Mouse (Mus musculus) liver, embryonic 11.5 days (tissue): ENCODE measurements at regions not wholly inside any gene's neighbourhood (a gene's known extent, or its start where the extent isn't known, plus 50 kb on each side); places are given as distances from the start of the nearest gene placed in this dataset.

Experiments used
- ATAC-seq: fragments of 200-750 bp; cut with Nextera tagmentation; replicated peaks from 2 replicates; pipeline ENCODE4 v1.8.0; 2017; ENCODE audit warnings: moderate number of reproducible peaks, mild to moderate bottlenecking, moderate TSS enrichment, moderate library complexity; ENCODE audit not compliant: low FRiP score
- DNase-seq: peaks from one replicate; pipeline ENCODE4 v3.0.0-alpha.2; 2017; ENCODE audit warnings: low spot score
- H3K27ac ChIP-seq: fragments of 300-500 bp; sonication (generic); 2 replicates; pipeline ENCODE4 v1.5.1; 2014; ENCODE audit warnings: mild to moderate bottlenecking, low read depth, low read length, control low read depth
- H3K27me3 ChIP-seq: fragments of 300-500 bp; sonication (generic); replicated peaks from 2 replicates; pipeline ENCODE4 v1.6.1; 2014; ENCODE audit warnings: low read length, mixed read lengths; ENCODE audit not compliant: control insufficient read depth, insufficient read depth
- H3K36me3 ChIP-seq: fragments of 300-500 bp; sonication (generic); 2 replicates; pipeline ENCODE4 v1.6.1; 2014; ENCODE audit warnings: mild to moderate bottlenecking, low read length, moderate library complexity, mixed read lengths; ENCODE audit not compliant: control insufficient read depth, insufficient read depth
- H3K4me1 ChIP-seq: fragments of 300-500 bp; sonication (generic); replicated peaks from 2 replicates; pipeline ENCODE4 v1.6.1; 2014; ENCODE audit warnings: low read length, mixed read lengths; ENCODE audit not compliant: control insufficient read depth, insufficient read depth
- H3K4me2 ChIP-seq: fragments of 300-500 bp; sonication (generic); 2 replicates; pipeline ENCODE4 v1.6.1; 2014; ENCODE audit warnings: mild to moderate bottlenecking, control low read depth, moderate library complexity
- H3K4me3 ChIP-seq: fragments of 300-500 bp; sonication (generic); 2 replicates; pipeline ENCODE4 v1.5.1; 2014; ENCODE audit warnings: low read depth, low read length, control low read depth
- H3K9ac ChIP-seq: fragments of 300-500 bp; sonication (generic); 2 replicates; pipeline ENCODE4 v1.6.1; 2014; ENCODE audit warnings: low read depth, low read length, control low read depth
- H3K9me3 ChIP-seq: fragments of 300-500 bp; sonication (generic); 2 replicates; pipeline ENCODE4 v1.6.1; 2016; ENCODE audit warnings: low read length, inconsistent platforms, mixed read lengths; ENCODE audit not compliant: control insufficient read depth
- WGBS: fragments of 180-500 bp; shearing (Covaris S2); extraction: QIAGEN DNeasy Blood & Tissue Kit; methylation state at CpG from one replicate; pipeline ENCODE4 v1.1.7; 2014; 5-methylcytosine and 5-hydroxymethylcytosine counted together

DNA sequence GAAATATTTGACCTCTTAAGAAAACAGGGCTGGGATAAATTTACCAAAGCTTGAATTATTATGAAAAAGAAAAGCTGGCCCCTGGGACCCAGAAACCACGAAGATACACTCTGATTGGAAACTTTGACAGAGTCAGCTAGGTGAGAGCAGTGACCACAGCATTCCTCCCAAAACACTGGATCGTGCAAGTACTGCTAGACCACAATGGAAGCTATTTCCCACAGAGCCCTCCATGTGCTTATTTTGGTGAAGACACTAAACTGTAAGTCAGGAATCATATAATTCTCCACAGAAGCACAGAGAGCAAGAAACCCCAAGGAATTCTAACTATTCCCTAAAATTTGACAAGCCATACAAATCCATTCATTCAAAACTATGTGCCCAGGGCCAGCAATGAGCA is 243.6 kb upstream of the Mad2l1 start:
- 74% methylated on average over 2 of the region's 2 CpGs for WGBS
- no peak for DNase-seq
- H3K9me3 ChIP-seq: no peaks in the 10 kb centered on the region

DNA sequence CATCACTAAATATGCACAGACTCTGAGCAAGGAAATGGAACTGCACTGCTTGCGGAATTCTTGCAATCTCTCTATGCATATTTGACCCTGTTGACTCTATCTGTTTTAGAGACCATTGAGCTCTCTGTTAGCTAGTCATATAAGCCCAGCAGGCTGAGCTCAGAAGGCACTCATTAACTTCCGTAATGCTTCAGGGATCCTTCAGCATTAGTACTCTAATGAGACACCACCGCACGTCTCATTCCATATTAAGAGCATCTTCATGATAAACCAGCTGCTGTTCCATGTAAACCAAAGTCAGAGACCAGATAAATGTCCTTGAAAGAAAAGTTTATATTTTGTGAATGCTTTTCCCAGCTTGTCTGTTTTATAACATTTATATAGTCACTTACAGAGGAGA is 237.1 kb upstream of the Mad2l1 start:
- no peaks in the 10 kb centered on the region for H3K36me3 ChIP-seq
- WGBS: 76% methylated on average over 4 of the region's 4 CpGs
- no peaks in the 10 kb centered on the region for H3K4me1 ChIP-seq
- DNase-seq: no peak
- no peak overlapping the region for H3K27ac ChIP-seq
- H3K4me2 ChIP-seq: no peak overlapping the region
- H3K9ac ChIP-seq: no peak overlapping the region
- no peak for ATAC-seq
- H3K4me3 ChIP-seq: no peak overlapping the region
- H3K9me3 ChIP-seq: no peaks in the 10 kb centered on the region
- H3K27me3 ChIP-seq: no peaks in the 10 kb centered on the region

More for the DNA sequence above, 243.6 kb upstream of the Mad2l1 start:
- no peak for ATAC-seq
- Histone ChIP-seq H3K27ac (no peak overlapping the region), H3K36me3 (no peaks in the 10 kb centered on the region), H3K27me3 (no peaks in the 10 kb centered on the region), H3K4me1 (no peaks in the 10 kb centered on the region), H3K4me3 (no peak overlapping the region), H3K4me2 (no peak overlapping the region), H3K9ac (no peak overlapping the region)

DNA sequence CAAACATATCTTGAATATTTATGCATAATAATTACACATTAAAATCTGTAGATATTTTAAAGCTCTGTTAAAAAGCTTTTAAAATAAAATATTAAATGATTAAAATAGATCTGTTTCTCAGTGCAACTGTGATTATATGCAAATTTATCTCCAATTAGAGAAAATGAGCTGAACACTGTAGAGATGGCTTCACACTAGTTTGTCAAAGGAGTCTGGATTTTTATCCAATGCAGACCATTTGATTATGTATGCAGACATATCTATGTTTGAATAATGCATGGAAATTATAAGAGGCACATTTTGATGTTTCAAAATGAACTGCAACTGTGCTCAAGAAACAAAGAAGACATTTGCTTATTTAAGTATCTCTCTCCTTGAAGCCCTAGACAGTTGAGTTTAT is 235.0 kb upstream of the Mad2l1 start:
- Histone ChIP-seq H3K9me3 (no peaks in the 10 kb centered on the region), H3K36me3 (no peaks in the 10 kb centered on the region), H3K27ac (no peak overlapping the region), H3K4me3 (no peak overlapping the region), H3K27me3 (no peaks in the 10 kb centered on the region), H3K9ac (no peak overlapping the region), H3K4me2 (no peak overlapping the region), H3K4me1 (no peaks in the 10 kb centered on the region)
- DNase-seq (no peak), ATAC-seq (no peak)

DNA sequence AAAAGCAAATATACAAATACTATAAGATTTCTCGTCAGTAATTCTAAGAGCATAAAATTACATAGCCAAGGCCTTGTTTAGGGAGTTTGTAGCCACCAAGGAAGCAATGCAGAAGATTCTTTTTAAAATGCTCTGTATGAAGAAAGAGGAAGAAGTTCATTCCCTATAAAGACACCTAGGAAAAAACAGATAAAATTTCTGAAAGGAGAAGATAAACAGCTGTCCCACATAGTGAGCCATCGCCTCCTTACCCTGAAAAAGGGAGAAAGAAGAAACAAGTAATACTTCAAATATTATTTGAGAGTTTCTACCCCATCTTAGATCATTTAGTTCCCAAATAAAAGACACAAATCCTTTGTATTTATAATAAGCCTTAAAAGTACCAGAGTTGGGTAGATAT is 190.3 kb upstream of the Mad2l1 start:
- no peak overlapping the region for H3K27ac ChIP-seq
- H3K9ac ChIP-seq: no peak overlapping the region

DNA sequence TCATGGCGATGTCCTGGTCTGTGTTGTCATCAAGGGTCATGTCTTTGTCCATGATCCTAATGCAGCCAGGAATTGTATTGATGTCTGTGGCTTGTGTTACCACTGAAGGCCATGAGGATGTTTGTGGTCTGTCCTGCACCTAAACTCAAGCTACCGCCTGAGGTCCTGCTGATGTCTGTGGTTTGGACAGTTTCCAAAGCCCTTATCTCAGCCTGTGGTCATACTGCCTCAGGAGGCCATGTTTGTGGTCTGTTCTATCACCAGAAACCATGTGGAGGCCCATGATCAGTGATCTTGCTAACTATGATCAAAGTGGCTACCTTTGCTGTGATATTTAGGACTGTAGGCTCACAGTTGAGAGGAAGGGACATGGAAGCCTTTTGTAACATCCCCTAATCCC is 187.8 kb upstream of the Mad2l1 start:
- H3K4me3 ChIP-seq: no peak overlapping the region
- no peaks in the 10 kb centered on the region for H3K36me3 ChIP-seq
- DNase-seq (no peak), ATAC-seq (peak; percentile 68)
- no peak overlapping the region for H3K27ac ChIP-seq
- H3K27me3 ChIP-seq: no peaks in the 10 kb centered on the region
- no peaks in the 10 kb centered on the region for H3K9me3 ChIP-seq
- WGBS: 57% methylated on average over 2 of the region's 2 CpGs
- no peak overlapping the region for H3K4me2 ChIP-seq
- H3K4me1 ChIP-seq: no peaks in the 10 kb centered on the region
- H3K9ac ChIP-seq: no peak overlapping the region

More for the DNA sequence above, 190.3 kb upstream of the Mad2l1 start:
- WGBS: 73% methylated on average over 2 of the region's 2 CpGs
- Histone ChIP-seq H3K36me3 (no peaks in the 10 kb centered on the region), H3K4me1 (no peaks in the 10 kb centered on the region), H3K4me3 (no peak overlapping the region), H3K27me3 (no peaks in the 10 kb centered on the region), H3K4me2 (no peak overlapping the region), H3K9me3 (no peaks in the 10 kb centered on the region)
- ATAC-seq (no peak), DNase-seq (no peak)

DNA sequence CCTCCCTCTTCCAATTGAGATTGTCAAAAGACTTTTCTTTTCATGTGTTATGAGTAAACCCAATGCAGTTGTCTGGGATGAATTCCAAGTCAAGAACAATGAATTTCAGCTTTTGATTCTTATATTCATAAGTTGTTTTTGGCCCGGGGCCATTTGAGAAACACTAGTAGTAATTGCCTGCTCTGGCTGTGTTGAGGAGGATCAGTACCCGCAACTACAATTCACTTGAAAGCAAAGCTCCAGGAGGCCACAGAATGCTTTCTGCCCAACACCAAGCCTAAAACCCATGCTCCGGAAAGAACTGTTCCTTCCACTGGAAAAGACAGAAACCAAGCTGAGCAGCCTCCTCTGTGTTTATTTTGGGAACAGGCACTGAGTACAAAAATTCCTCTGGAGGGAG is 174.1 kb upstream of the Mad2l1 start:
- WGBS: 84% methylated on average over 3 of the region's 3 CpGs
- Histone ChIP-seq H3K27ac (no peak overlapping the region), H3K9me3 (no peaks in the 10 kb centered on the region)

DNA sequence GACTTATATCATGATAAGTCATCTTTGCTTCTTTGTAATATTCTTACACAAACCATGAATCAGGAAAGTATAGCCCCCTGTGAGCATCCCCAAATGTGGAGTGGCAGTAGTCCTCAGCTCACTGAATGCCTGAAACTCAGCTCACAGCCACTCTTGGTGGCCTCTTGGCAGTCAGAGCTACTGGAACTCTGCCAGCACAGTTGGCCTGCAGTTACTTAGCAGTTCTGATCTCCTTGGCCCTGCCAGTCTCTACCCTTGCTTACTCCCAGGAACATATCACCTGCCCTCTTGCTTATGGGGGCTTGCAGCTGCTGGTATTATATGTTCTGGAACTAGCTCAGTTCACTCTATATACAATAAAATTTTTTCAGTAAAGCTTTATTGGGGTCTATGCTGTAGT is 167.9 kb upstream of the Mad2l1 start:
- no peak overlapping the region for H3K4me3 ChIP-seq
- no peak overlapping the region for H3K9ac ChIP-seq
- H3K4me1 ChIP-seq: no peaks in the 10 kb centered on the region
- no peak for ATAC-seq
- H3K27ac ChIP-seq: no peak overlapping the region
- H3K36me3 ChIP-seq: no peaks in the 10 kb centered on the region
- no peak overlapping the region for H3K4me2 ChIP-seq
- H3K9me3 ChIP-seq: no peaks in the 10 kb centered on the region
- DNase-seq: no peak
- H3K27me3 ChIP-seq: no peaks in the 10 kb centered on the region

More for the DNA sequence above, 174.1 kb upstream of the Mad2l1 start:
- Histone ChIP-seq H3K9ac (no peak overlapping the region), H3K27me3 (no peaks in the 10 kb centered on the region), H3K4me2 (no peak overlapping the region), H3K4me1 (no peaks in the 10 kb centered on the region), H3K4me3 (no peak overlapping the region), H3K36me3 (no peaks in the 10 kb centered on the region)
- no peak for DNase-seq
- ATAC-seq: no peak

DNA sequence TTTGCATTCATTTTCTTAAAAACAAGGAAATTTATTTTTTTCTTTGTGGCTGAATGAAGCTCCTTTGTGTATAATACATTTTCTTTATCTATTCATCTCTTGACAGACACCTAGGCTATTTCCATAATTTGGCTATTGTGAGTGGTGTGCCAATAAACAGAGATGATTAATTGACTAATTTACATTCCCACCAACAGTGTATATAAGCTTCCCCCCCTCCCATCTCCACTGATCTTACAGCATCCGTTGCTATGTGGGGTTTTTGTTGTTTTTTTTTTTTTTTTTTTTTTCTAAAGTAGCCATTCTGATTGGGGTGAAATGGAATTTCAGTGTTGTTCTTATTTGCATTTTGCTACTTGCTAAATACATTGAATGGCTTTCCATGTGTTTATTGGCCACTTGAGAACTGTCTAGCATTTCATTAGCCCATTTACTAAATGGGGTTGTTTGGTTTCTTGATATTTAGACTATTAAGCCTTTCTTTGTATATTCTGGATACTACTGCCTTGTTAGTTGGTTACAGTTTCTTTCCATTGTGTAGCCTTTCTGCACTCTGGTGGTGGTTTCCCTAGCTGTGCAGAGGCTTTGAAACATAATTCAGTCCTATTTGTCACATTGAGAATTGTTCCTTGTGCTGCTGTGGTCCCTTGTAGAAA is 153.8 kb upstream of the Mad2l1 start:
- H3K36me3 ChIP-seq: no peaks in the 10 kb centered on the region
- H3K9ac ChIP-seq: no peak overlapping the region
- DNase-seq: no peak
- H3K4me3 ChIP-seq: no peak overlapping the region
- no peaks in the 10 kb centered on the region for H3K9me3 ChIP-seq
- no peaks in the 10 kb centered on the region for H3K4me1 ChIP-seq
- no peak overlapping the region for H3K27ac ChIP-seq
- no peaks in the 10 kb centered on the region for H3K27me3 ChIP-seq
- H3K4me2 ChIP-seq: no peak overlapping the region
- 48% methylated on average over 1 of the region's 1 CpGs for WGBS
- ATAC-seq: no peak

DNA sequence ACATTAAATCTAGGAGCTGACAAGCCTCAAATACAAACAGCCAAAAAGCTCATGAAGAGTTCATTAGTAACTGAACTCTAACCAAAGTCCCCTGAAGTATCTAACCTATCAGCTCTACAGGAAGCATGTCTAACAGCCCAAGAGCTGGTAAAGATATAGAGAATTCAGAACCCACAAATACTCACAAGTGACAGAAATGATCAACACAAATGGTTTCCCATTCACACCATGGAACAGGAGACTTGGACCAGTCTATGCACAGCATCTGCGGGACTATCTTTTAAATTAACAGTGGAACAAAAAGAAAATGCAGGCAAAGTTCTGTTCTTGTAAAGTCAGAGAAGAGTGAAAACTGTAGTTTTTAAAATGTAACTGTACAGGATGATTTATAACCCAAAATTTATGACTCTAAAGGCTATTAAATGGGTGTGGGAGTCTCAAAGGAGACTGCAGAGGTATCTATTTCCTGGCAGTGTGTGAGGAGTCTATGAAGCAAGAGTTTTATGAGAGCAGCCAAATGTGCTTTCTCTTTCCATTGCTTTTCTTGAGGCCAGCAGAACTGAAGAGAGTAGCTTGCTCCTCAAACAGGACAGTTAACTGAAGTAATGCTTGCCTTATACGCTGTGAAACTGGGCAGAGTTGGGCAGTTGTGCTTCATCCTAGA is 152.7 kb upstream of the Mad2l1 start:
- Histone ChIP-seq H3K36me3 (no peaks in the 10 kb centered on the region), H3K4me2 (no peak overlapping the region), H3K4me3 (no peak overlapping the region), H3K9ac (no peak overlapping the region), H3K27ac (no peak overlapping the region), H3K9me3 (no peaks in the 10 kb centered on the region), H3K27me3 (no peaks in the 10 kb centered on the region), H3K4me1 (no peaks in the 10 kb centered on the region)
- no peak for ATAC-seq
- DNase-seq: no peak
- WGBS: 83% methylated on average over 2 of the region's 2 CpGs
